Mouse (Mus musculus): Measurements from ENCODE around the gene Stx6.

- no peak for TF ChIP-seq CTCF (IDR thresholded peaks at IDR 0.05; ENCODE audit: extremely low read depth, insufficient read length, insufficient replicate concordance, low read depth, low read length)
- no peak for TF ChIP-seq POLR2A (IDR thresholded peaks at IDR 0.05; ENCODE audit: low read depth, low read length)
These were observed 8.9 kb downstream of the Stx6 start for GRCm38 (mm10) chr1:155167453-155167852.
